Mouse (Mus musculus): ENCODE measurements around the gene Fam171a1. TPM values are rescaled to one million over a fixed set of nuclear protein-coding genes. Genes with fewer than 3 reads are reported as not detected.

Gene Fam171a1
- total and polyA plus RNA-seq, 2 experiments from 2014 or later = 35.4 to 56.5 TPM

DNA sequence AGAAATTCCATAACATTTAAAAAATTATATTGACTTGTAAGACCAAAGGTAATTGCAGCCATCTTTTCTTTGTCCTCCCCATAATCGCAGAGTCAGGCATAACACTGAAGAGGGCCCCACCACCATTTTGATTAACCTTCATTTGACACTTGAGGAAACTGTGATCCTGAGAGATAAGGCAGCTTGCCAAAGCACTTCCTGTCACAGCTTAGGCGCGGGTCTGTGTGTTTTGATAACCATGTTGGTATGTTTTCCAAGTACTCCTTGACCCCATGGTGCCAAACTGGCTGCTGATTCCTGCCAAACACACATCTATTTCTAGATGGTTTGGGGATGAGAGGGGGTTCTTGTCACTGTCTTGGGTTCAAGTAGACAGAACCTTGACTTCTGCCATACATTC is 11.7 kb upstream of the Fam171a1 start:
- TF ChIP-seq CTCF (IDR thresholded peaks at IDR 0.05; ENCODE audit: low read depth) = no peak
- Histone ChIP-seq H3K4me3 (ENCODE audit: low read length) (no peak overlapping the region), H3K27me3 (ENCODE audit: insufficient read depth, low read length) (no peaks in the 10 kb centered on the region), H3K4me2 (ENCODE audit: low read depth, low read length) (no peak overlapping the region), H3K36me3 (ENCODE audit: insufficient read depth, low read length) (no peaks in the 10 kb centered on the region), H3K27ac (no peak overlapping the region), H3K9me3 (ENCODE audit: low read length) (no peaks in the 10 kb centered on the region), H3K9ac (replicated peaks; ENCODE audit: low read length) (no peak overlapping the region), H3K4me1 (ENCODE audit: insufficient read depth, low read length) (no peaks in the 10 kb centered on the region)
- ATAC-seq (no peak), DNase-seq (ENCODE audit: low spot score) (no peak)
- 79% methylated on average over 3 of the region's 3 CpGs for WGBS

DNA sequence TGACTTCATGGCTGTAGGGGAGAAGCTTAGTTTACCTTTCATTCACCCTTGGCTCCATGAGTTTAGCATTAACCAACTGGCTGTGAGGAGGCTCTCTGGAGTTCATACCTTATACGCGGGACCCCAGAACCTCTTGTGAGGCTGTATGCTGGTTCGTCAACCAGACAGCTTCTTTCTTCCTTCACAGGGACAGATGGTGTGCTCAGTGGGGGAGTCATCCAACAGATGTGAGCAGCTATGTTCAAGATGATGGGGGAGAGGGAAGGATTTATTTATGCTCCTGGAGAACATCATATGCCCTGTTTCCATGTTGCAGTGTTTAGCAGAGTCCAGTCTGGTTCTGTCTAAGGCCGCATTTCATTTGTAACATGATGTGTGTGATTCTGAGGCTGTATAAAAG is 6.6 kb upstream of the Fam171a1 start:
- 73% methylated on average over 4 of the region's 4 CpGs for WGBS
- Histone ChIP-seq H3K4me3 (ENCODE audit: low read length) (no peak overlapping the region), H3K4me2 (ENCODE audit: low read depth, low read length) (no peak overlapping the region), H3K36me3 (ENCODE audit: insufficient read depth, low read length) (no peaks in the 10 kb centered on the region), H3K27me3 (ENCODE audit: insufficient read depth, low read length) (no peaks in the 10 kb centered on the region), H3K4me1 (ENCODE audit: insufficient read depth, low read length) (no peaks in the 10 kb centered on the region), H3K9me3 (ENCODE audit: low read length) (no peaks in the 10 kb centered on the region), H3K27ac (no peak overlapping the region), H3K9ac (replicated peaks; ENCODE audit: low read length) (no peak overlapping the region)
- no peak for TF ChIP-seq CTCF (IDR thresholded peaks at IDR 0.05; ENCODE audit: low read depth)
- 0 out of 2 replicates have a peak, but pooled peaks have one; percentile 35 for ATAC-seq
- peak; percentile 32 for DNase-seq (ENCODE audit: low spot score)

DNA sequence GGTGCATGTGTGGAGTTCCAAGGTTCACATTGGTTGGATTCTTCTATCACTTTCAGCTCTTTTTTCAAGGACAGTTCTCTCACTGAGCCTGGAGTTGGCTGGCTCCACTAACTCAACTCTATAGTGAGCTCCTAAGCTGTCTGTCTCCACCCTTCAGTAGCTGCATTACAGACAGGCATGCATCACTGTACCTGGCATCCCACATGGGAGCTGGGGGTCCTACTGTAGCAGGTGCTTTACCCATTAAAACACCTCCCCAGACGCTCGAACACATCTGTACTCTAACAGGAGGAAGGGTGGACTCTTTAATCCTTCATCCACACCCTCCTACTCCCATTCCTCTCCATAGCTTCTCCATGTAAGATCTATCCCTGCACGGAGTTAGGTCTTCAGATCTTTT is 5.6 kb upstream of the Fam171a1 start:
- Histone ChIP-seq H3K9me3 (ENCODE audit: low read length) (no peaks in the 10 kb centered on the region), H3K4me2 (ENCODE audit: low read depth, low read length) (no peak overlapping the region), H3K27me3 (ENCODE audit: insufficient read depth, low read length) (no peaks in the 10 kb centered on the region), H3K4me3 (ENCODE audit: low read length) (no peak overlapping the region), H3K27ac (no peak overlapping the region), H3K36me3 (ENCODE audit: insufficient read depth, low read length) (no peaks in the 10 kb centered on the region), H3K4me1 (ENCODE audit: insufficient read depth, low read length) (no peaks in the 10 kb centered on the region), H3K9ac (replicated peaks; ENCODE audit: low read length) (no peak overlapping the region)
- DNase-seq (ENCODE audit: low spot score) (no peak), ATAC-seq (no peak)
- 93% methylated on average over 3 of the region's 3 CpGs for WGBS
- no peak for TF ChIP-seq CTCF (IDR thresholded peaks at IDR 0.05; ENCODE audit: low read depth)

DNA sequence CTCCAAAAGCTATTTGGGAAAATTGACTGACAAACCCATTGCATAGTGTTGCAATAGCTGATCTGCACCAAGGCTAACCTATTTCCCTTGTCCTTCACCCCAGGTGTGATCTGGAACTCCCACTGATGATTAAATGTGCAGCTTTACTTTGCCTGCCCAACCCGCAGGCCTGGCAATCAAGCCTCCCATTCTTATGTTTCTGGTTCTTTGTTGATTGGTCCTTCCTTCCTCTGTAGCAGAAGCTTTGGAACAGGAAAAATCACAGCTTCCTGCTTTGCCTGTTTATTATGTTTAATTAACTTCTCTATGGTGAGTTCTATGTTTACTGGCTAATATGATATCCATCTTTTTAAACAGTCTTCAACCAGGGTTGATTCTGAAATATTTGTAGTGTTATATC is 5.2 kb upstream of the Fam171a1 start:
- H3K4me1 ChIP-seq (ENCODE audit: insufficient read depth, low read length) = no peaks in the 10 kb centered on the region
- ATAC-seq = no peak
- DNase-seq (ENCODE audit: low spot score) = no peak
- H3K4me2 ChIP-seq (ENCODE audit: low read depth, low read length) = no peak overlapping the region
- no peaks in the 10 kb centered on the region for H3K27me3 ChIP-seq (ENCODE audit: insufficient read depth, low read length)
- H3K4me3 ChIP-seq (ENCODE audit: low read length) = no peak overlapping the region
- H3K9me3 ChIP-seq (ENCODE audit: low read length) = no peaks in the 10 kb centered on the region
- no peaks in the 10 kb centered on the region for H3K36me3 ChIP-seq (ENCODE audit: insufficient read depth, low read length)
- no peak for TF ChIP-seq CTCF (IDR thresholded peaks at IDR 0.05; ENCODE audit: low read depth)
- H3K27ac ChIP-seq = no peak overlapping the region
- 81% methylated on average over 1 of the region's 1 CpGs for WGBS
- no peak overlapping the region for H3K9ac ChIP-seq (replicated peaks; ENCODE audit: low read length)

- WGBS = 18% methylated on average over 2 of the region's 2 CpGs
- H3K4me1 ChIP-seq (ENCODE audit: insufficient read depth, low read length) = peaks cover 15% of the 10 kb centered on the region; the same call in 1 of the 2 replicates
Observed at GRCm38 (mm10) chr2:3117855-3118202, 3.8 kb downstream of the Fam171a1 start.

GRCm38 (mm10) chr2:3118203-3118941 is 4.3 kb downstream of the Fam171a1 start:
- peak overlapping the region; percentile 97 for H3K9ac ChIP-seq (replicated peaks; ENCODE audit: low read length)
- H3K9me3 ChIP-seq (ENCODE audit: low read length) = no peaks in the 10 kb centered on the region
- WGBS = 4% methylated on average over 82 of the region's 93 CpGs
- peaks cover 15% of the 10 kb centered on the region; the same call in 1 of the 2 replicates for H3K4me1 ChIP-seq (ENCODE audit: insufficient read depth, low read length)
- H3K4me2 ChIP-seq (ENCODE audit: low read depth, low read length) = peak overlapping the region; percentile 76
- DNase-seq (ENCODE audit: low spot score) = peak; percentile 92
- peak overlapping the region; percentile 88 for H3K4me3 ChIP-seq (ENCODE audit: low read length)
- TF ChIP-seq CTCF (IDR thresholded peaks at IDR 0.05; ENCODE audit: low read depth) = peak; percentile 63
- no peaks in the 10 kb centered on the region for H3K36me3 ChIP-seq (ENCODE audit: insufficient read depth, low read length)
- H3K27me3 ChIP-seq (ENCODE audit: insufficient read depth, low read length) = no peaks in the 10 kb centered on the region
- ATAC-seq = peak; percentile 94
- peak overlapping the region; percentile 92 for H3K27ac ChIP-seq

More at GRCm38 (mm10) chr2:3117855-3118202, 3.8 kb downstream of the Fam171a1 start:
- ATAC-seq (peak; percentile 77), DNase-seq (ENCODE audit: low spot score) (no peak)
- H3K36me3 ChIP-seq (ENCODE audit: insufficient read depth, low read length) = no peaks in the 10 kb centered on the region
- H3K27me3 ChIP-seq (ENCODE audit: insufficient read depth, low read length) = no peaks in the 10 kb centered on the region
- H3K9me3 ChIP-seq (ENCODE audit: low read length) = no peaks in the 10 kb centered on the region
- peak overlapping the region; percentile 97 for H3K9ac ChIP-seq (replicated peaks; ENCODE audit: low read length)
- peak overlapping the region; percentile 88 for H3K4me3 ChIP-seq (ENCODE audit: low read length)
- H3K4me2 ChIP-seq (ENCODE audit: low read depth, low read length) = peak overlapping the region; percentile 76
- no peak for TF ChIP-seq CTCF (IDR thresholded peaks at IDR 0.05; ENCODE audit: low read depth)
- peak overlapping the region; percentile 92 for H3K27ac ChIP-seq

DNA sequence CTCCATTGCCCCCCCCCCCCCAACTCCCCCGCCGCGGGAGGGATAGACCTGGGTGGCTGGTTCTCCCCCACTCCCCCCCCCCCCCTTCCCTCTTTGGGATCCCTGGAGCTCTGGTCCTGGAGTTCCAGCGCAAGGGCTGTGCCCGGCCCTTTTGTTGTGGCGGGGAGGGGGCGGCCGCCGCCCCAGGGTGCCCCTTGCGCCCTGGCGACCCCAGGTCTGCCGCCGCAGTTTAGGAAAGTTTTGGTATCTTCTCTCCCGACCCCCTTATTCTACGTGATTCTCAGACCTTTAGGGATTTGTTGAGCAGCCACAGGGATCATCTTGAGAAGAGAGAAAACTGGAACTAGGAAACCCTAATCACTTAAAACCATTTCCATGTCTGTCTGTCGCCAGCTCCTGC is 4.9 kb downstream of the Fam171a1 start:
- no peaks in the 10 kb centered on the region for H3K27me3 ChIP-seq (ENCODE audit: insufficient read depth, low read length)
- 0% methylated on average over 13 of the region's 16 CpGs for WGBS
- no peaks in the 10 kb centered on the region for H3K9me3 ChIP-seq (ENCODE audit: low read length)
- no peak for TF ChIP-seq CTCF (IDR thresholded peaks at IDR 0.05; ENCODE audit: low read depth)
- DNase-seq (ENCODE audit: low spot score) = no peak
- H3K4me2 ChIP-seq (ENCODE audit: low read depth, low read length) = peak overlapping the region; percentile 76
- peak overlapping the region; percentile 92 for H3K27ac ChIP-seq
- peak overlapping the region; percentile 97 for H3K9ac ChIP-seq (replicated peaks; ENCODE audit: low read length)
- H3K4me3 ChIP-seq (ENCODE audit: low read length) = peak overlapping the region; percentile 88
- peak; percentile 10; the same call in 1 of the 2 replicates for ATAC-seq
- peaks cover 15% of the 10 kb centered on the region; the same call in 1 of the 2 replicates for H3K4me1 ChIP-seq (ENCODE audit: insufficient read depth, low read length)
- H3K36me3 ChIP-seq (ENCODE audit: insufficient read depth, low read length) = no peaks in the 10 kb centered on the region
